Mouse (Mus musculus): ENCODE results near the gene Prkn. TPM values are rescaled to one million over a fixed set of nuclear protein-coding genes. Genes with fewer than 3 reads are reported as not detected.

Prkn gene
- polyA plus RNA-seq, 1 experiment from 2014 or later = 3.5 TPM

GRCm38 (mm10) chr17:11502556-11502955, 662.4 kb downstream of the Prkn start:
- no peaks in the 10 kb centered on the region for H3K9me3 ChIP-seq (ENCODE audit: control insufficient read depth, low read length)
- no peaks in the 10 kb centered on the region for H3K27me3 ChIP-seq (ENCODE audit: control insufficient read depth, insufficient read depth, low read length)
- no peak overlapping the region for H3K4me3 ChIP-seq (ENCODE audit: control insufficient read depth in 1 of 2, insufficient read depth in 1 of 2, low read depth in 1 of 2, low read length in 2 of 2)
- no peak overlapping the region for H3K27ac ChIP-seq (replicated peaks in 1 of 2; ENCODE audit: control insufficient read depth in 1 of 2, insufficient read depth in 1 of 2, low read depth in 2 of 2, low read length in 2 of 2)
- no peak overlapping the region for H3K9ac ChIP-seq (ENCODE audit: low read length)
- no peak overlapping the region for H3K4me2 ChIP-seq (ENCODE audit: low read length)
- no peaks in the 10 kb centered on the region for H3K4me1 ChIP-seq (ENCODE audit: control insufficient read depth in 2 of 2, insufficient read depth in 2 of 2, low read length in 2 of 2)
- WGBS = 79% methylated on average over 7 of the region's 7 CpGs
- H3K36me3 ChIP-seq (ENCODE audit: control insufficient read depth, insufficient read depth, low read length) = no peaks in the 10 kb centered on the region
- ATAC-seq (ENCODE audit: insufficient number of reproducible peaks, insufficient read depth, low FRiP score, low read depth) = no peak

- Histone ChIP-seq H3K9me3 (ENCODE audit: control insufficient read depth, low read length) (no peaks in the 10 kb centered on the region), H3K36me3 (ENCODE audit: control insufficient read depth, insufficient read depth, low read length) (no peaks in the 10 kb centered on the region), H3K4me3 (ENCODE audit: control insufficient read depth in 1 of 2, insufficient read depth in 1 of 2, low read depth in 1 of 2, low read length in 2 of 2) (no peak overlapping the region), H3K27me3 (ENCODE audit: control insufficient read depth, insufficient read depth, low read length) (no peaks in the 10 kb centered on the region), H3K4me2 (ENCODE audit: low read length) (no peak overlapping the region), H3K27ac (replicated peaks in 1 of 2; ENCODE audit: control insufficient read depth in 1 of 2, insufficient read depth in 1 of 2, low read depth in 2 of 2, low read length in 2 of 2) (no peak overlapping the region), H3K4me1 (ENCODE audit: control insufficient read depth in 2 of 2, insufficient read depth in 2 of 2, low read length in 2 of 2) (no peaks in the 10 kb centered on the region), H3K9ac (ENCODE audit: low read length) (no peak overlapping the region)
- ATAC-seq (ENCODE audit: insufficient number of reproducible peaks, insufficient read depth, low FRiP score, low read depth) = no peak
- WGBS = 87% methylated on average over 3 of the region's 3 CpGs
Measured at GRCm38 (mm10) chr17:11504496-11504895, 664.3 kb downstream of the Prkn start.

GRCm38 (mm10) chr17:11507082-11507481, 666.9 kb downstream of the Prkn start:
- no peak for ATAC-seq (ENCODE audit: insufficient number of reproducible peaks, insufficient read depth, low FRiP score, low read depth)
- Histone ChIP-seq H3K9ac (ENCODE audit: low read length) (no peak overlapping the region), H3K27ac (replicated peaks in 1 of 2; ENCODE audit: control insufficient read depth in 1 of 2, insufficient read depth in 1 of 2, low read depth in 2 of 2, low read length in 2 of 2) (no peak overlapping the region), H3K36me3 (ENCODE audit: control insufficient read depth, insufficient read depth, low read length) (no peaks in the 10 kb centered on the region), H3K27me3 (ENCODE audit: control insufficient read depth, insufficient read depth, low read length) (no peaks in the 10 kb centered on the region), H3K4me1 (ENCODE audit: control insufficient read depth in 2 of 2, insufficient read depth in 2 of 2, low read length in 2 of 2) (no peaks in the 10 kb centered on the region), H3K4me3 (ENCODE audit: control insufficient read depth in 1 of 2, insufficient read depth in 1 of 2, low read depth in 1 of 2, low read length in 2 of 2) (no peak overlapping the region), H3K4me2 (ENCODE audit: low read length) (no peak overlapping the region), H3K9me3 (ENCODE audit: control insufficient read depth, low read length) (no peaks in the 10 kb centered on the region)
- 85% methylated on average over 3 of the region's 3 CpGs for WGBS

- no peaks in the 10 kb centered on the region for H3K36me3 ChIP-seq (ENCODE audit: control insufficient read depth, insufficient read depth, low read length)
- H3K9ac ChIP-seq (ENCODE audit: low read length) = no peak overlapping the region
- no peaks in the 10 kb centered on the region for H3K9me3 ChIP-seq (ENCODE audit: control insufficient read depth, low read length)
- no peak overlapping the region for H3K27ac ChIP-seq (replicated peaks in 1 of 2; ENCODE audit: control insufficient read depth in 1 of 2, insufficient read depth in 1 of 2, low read depth in 2 of 2, low read length in 2 of 2)
- H3K4me1 ChIP-seq (ENCODE audit: control insufficient read depth in 2 of 2, insufficient read depth in 2 of 2, low read length in 2 of 2) = 0 out of 4 replicates have a peak, but pooled peaks cover 0 to 5% of the 10 kb centered on the region in 2 experiments
- H3K4me3 ChIP-seq (ENCODE audit: control insufficient read depth in 1 of 2, insufficient read depth in 1 of 2, low read depth in 1 of 2, low read length in 2 of 2) = no peak overlapping the region
- no peak for ATAC-seq (ENCODE audit: insufficient number of reproducible peaks, insufficient read depth, low FRiP score, low read depth)
- H3K4me2 ChIP-seq (ENCODE audit: low read length) = no peak overlapping the region
- WGBS = 73% methylated on average over 7 of the region's 7 CpGs
- no peaks in the 10 kb centered on the region for H3K27me3 ChIP-seq (ENCODE audit: control insufficient read depth, insufficient read depth, low read length)
Measured at GRCm38 (mm10) chr17:11510081-11510480, 669.9 kb downstream of the Prkn start.

GRCm38 (mm10) chr17:11514032-11514761, 674.0 kb downstream of the Prkn start:
- Histone ChIP-seq H3K27ac (replicated peaks in 1 of 2; ENCODE audit: control insufficient read depth in 1 of 2, insufficient read depth in 1 of 2, low read depth in 2 of 2, low read length in 2 of 2) (0 out of 4 replicates have a peak overlapping the region, but pooled peaks of 1 of the 2 experiments have one; percentile 18), H3K9ac (ENCODE audit: low read length) (no peak overlapping the region), H3K4me3 (ENCODE audit: control insufficient read depth in 1 of 2, insufficient read depth in 1 of 2, low read depth in 1 of 2, low read length in 2 of 2) (no peak overlapping the region), H3K27me3 (ENCODE audit: control insufficient read depth, insufficient read depth, low read length) (no peaks in the 10 kb centered on the region), H3K4me2 (ENCODE audit: low read length) (no peak overlapping the region), H3K4me1 (ENCODE audit: control insufficient read depth in 2 of 2, insufficient read depth in 2 of 2, low read length in 2 of 2) (0 out of 4 replicates have a peak, but pooled peaks cover 0 to 5% of the 10 kb centered on the region in 2 experiments), H3K36me3 (ENCODE audit: control insufficient read depth, insufficient read depth, low read length) (no peaks in the 10 kb centered on the region), H3K9me3 (ENCODE audit: control insufficient read depth, low read length) (no peaks in the 10 kb centered on the region)
- WGBS = 39% methylated on average over 8 of the region's 8 CpGs
- no peak for ATAC-seq (ENCODE audit: insufficient number of reproducible peaks, insufficient read depth, low FRiP score, low read depth)

- H3K4me2 ChIP-seq (ENCODE audit: low read length) = no peak overlapping the region
- no peaks in the 10 kb centered on the region for H3K36me3 ChIP-seq (ENCODE audit: control insufficient read depth, insufficient read depth, low read length)
- no peaks in the 10 kb centered on the region for H3K9me3 ChIP-seq (ENCODE audit: control insufficient read depth, low read length)
- H3K4me3 ChIP-seq (ENCODE audit: control insufficient read depth in 1 of 2, insufficient read depth in 1 of 2, low read depth in 1 of 2, low read length in 2 of 2) = no peak overlapping the region
- no peak overlapping the region for H3K27ac ChIP-seq (replicated peaks in 1 of 2; ENCODE audit: control insufficient read depth in 1 of 2, insufficient read depth in 1 of 2, low read depth in 2 of 2, low read length in 2 of 2)
- WGBS = 79% methylated on average over 4 of the region's 4 CpGs
- no peak overlapping the region for H3K9ac ChIP-seq (ENCODE audit: low read length)
- 0 out of 4 replicates have a peak, but pooled peaks cover 0 to 5% of the 10 kb centered on the region in 2 experiments for H3K4me1 ChIP-seq (ENCODE audit: control insufficient read depth in 2 of 2, insufficient read depth in 2 of 2, low read length in 2 of 2)
- no peak for ATAC-seq (ENCODE audit: insufficient number of reproducible peaks, insufficient read depth, low FRiP score, low read depth)
- no peaks in the 10 kb centered on the region for H3K27me3 ChIP-seq (ENCODE audit: control insufficient read depth, insufficient read depth, low read length)
Measured at GRCm38 (mm10) chr17:11515619-11516018, 675.4 kb downstream of the Prkn start.

- 69% methylated on average over 7 of the region's 7 CpGs for WGBS
- H3K4me3 ChIP-seq (ENCODE audit: control insufficient read depth in 1 of 2, insufficient read depth in 1 of 2, low read depth in 1 of 2, low read length in 2 of 2) = no peak overlapping the region
Measured at GRCm38 (mm10) chr17:11516165-11516564, 676.0 kb downstream of the Prkn start.

More at GRCm38 (mm10) chr17:11516165-11516564, 676.0 kb downstream of the Prkn start:
- Histone ChIP-seq H3K4me2 (ENCODE audit: low read length) (no peak overlapping the region), H3K9me3 (ENCODE audit: control insufficient read depth, low read length) (no peaks in the 10 kb centered on the region), H3K4me1 (ENCODE audit: control insufficient read depth in 2 of 2, insufficient read depth in 2 of 2, low read length in 2 of 2) (0 out of 4 replicates have a peak, but pooled peaks cover 0 to 5% of the 10 kb centered on the region in 2 experiments), H3K36me3 (ENCODE audit: control insufficient read depth, insufficient read depth, low read length) (no peaks in the 10 kb centered on the region), H3K27ac (replicated peaks in 1 of 2; ENCODE audit: control insufficient read depth in 1 of 2, insufficient read depth in 1 of 2, low read depth in 2 of 2, low read length in 2 of 2) (no peak overlapping the region), H3K27me3 (ENCODE audit: control insufficient read depth, insufficient read depth, low read length) (no peaks in the 10 kb centered on the region), H3K9ac (ENCODE audit: low read length) (no peak overlapping the region)
- no peak for ATAC-seq (ENCODE audit: insufficient number of reproducible peaks, insufficient read depth, low FRiP score, low read depth)
